Mouse (Mus musculus) midbrain, embryonic 13.5 days (tissue): Measurements from ENCODE around the gene Ranbp2. TPM values are rescaled to one million over a fixed set of nuclear protein-coding genes. Genes with fewer than 3 reads are reported as not detected.

ENCODE experiments used
- ATAC-seq: fragments of 200-750 bp; cut with Nextera tagmentation; 2 replicates; pipeline ENCODE4 v1.8.0; 2017; ENCODE audit warnings: mild to moderate bottlenecking, moderate TSS enrichment, moderate library complexity
- H3K27ac ChIP-seq: fragments of 300-500 bp; sonication (generic); 2 replicates; pipeline ENCODE4 v1.5.1; 2015; ENCODE audit warnings: inconsistent platforms, mild to moderate bottlenecking, moderate library complexity
- H3K27me3 ChIP-seq: fragments of 300-500 bp; sonication (generic); 2 replicates; pipeline ENCODE4 v1.6.1; 2015; ENCODE audit warnings: mild to moderate bottlenecking, inconsistent platforms
- H3K36me3 ChIP-seq: fragments of 300-500 bp; sonication (generic); 2 replicates; pipeline ENCODE4 v1.6.1; 2015; ENCODE audit warnings: mild to moderate bottlenecking, inconsistent platforms
- H3K4me1 ChIP-seq: fragments of 300-500 bp; sonication (generic); replicated peaks from 2 replicates; pipeline ENCODE4 v1.6.1; 2015; ENCODE audit warnings: inconsistent platforms
- H3K4me2 ChIP-seq: fragments of 300-500 bp; sonication (generic); replicated peaks from 2 replicates; pipeline ENCODE4 v1.6.1; 2015; ENCODE audit warnings: moderate library complexity, mild to moderate bottlenecking, inconsistent platforms
- H3K4me3 ChIP-seq: fragments of 300-500 bp; sonication (generic); replicated peaks from 2 replicates; pipeline ENCODE4 v1.5.1; 2015; ENCODE audit warnings: mild to moderate bottlenecking, inconsistent platforms
- H3K9ac ChIP-seq: fragments of 300-500 bp; sonication (generic); replicated peaks from 2 replicates; pipeline ENCODE4 v1.6.1; 2015; ENCODE audit warnings: mild to moderate bottlenecking, inconsistent platforms
- H3K9me3 ChIP-seq: fragments of 300-500 bp; sonication (generic); 2 replicates; pipeline ENCODE4 v1.6.1; 2016; ENCODE audit warnings: mild to moderate bottlenecking, inconsistent platforms
- WGBS: fragments of 180-500 bp; shearing (Covaris S2); methylation state at CpG from one replicate; pipeline ENCODE4 v1.1.7; 2015; 5-methylcytosine and 5-hydroxymethylcytosine counted together
- polyA plus RNA-seq: library from polyadenylated mRNA; unstranded; fragments of >200 nt; fragmentation: Nextera tagmentation; extraction: Ambion mirVana; gene quantifications from 2 replicates; pipeline ENCODE4 v1.2.1, GENCODE M21; 2015

The Ranbp2 gene
- polyA plus RNA-seq, 1 experiment from 2014 or later = 22.0 TPM

DNA sequence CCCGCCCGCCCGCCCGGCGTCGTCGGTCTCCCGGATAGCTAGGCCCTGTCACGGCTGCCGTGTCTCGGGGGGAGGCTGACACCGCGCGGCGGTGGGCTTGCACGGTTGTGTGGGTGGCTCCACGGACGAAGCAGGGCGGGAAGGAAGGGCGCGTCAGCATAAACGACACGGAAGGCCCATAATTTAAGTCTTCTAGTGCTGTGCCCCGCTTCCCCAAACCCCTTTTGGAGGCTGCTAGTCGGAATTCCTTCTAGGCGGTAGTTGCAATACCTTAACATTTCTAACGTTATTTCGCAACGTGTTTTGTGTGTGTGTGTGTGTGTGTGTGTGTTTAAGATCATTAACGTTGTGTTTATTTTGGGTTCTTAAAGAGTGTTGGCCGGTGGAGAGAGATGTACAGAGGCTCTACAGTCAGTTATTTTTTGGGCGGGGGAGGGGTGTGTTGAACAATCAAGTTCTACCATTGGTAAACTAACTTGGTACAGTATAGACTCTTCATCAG is 611 bp downstream of the Ranbp2 start:
- H3K36me3 ChIP-seq = peaks cover 3% of the 10 kb centered on the region; the same call in 1 of the 2 replicates
- H3K4me3 ChIP-seq = peak overlapping the region; percentile 98
- H3K4me1 ChIP-seq = peaks cover 16% of the 10 kb centered on the region
- peak overlapping the region; percentile 75 for H3K4me2 ChIP-seq
- ATAC-seq = no peak
- no peaks in the 10 kb centered on the region for H3K9me3 ChIP-seq
- under 1% methylated on average over 32 of the region's 32 CpGs for WGBS
- H3K27ac ChIP-seq = peak overlapping the region; percentile 95
- H3K9ac ChIP-seq = peak overlapping the region; percentile 94
- H3K27me3 ChIP-seq = no peaks in the 10 kb centered on the region

DNA sequence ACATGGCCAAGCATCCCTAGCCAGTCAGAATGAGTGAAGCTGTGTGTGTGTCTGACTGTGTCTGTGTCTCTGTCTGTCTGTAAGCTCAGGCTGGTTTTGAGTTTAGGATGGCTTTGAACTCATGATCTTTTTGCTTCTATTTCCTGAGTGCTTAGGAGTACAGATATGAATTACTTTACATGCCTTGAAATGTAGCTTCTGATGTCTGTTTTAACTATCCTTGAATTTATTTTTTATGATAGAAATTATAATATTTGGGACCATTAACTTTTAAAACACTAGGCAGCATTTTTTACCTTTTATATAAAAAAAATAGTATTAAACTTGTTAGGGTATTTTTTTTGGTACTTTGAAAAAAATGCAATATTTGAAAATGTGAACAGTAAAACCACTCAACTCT is 4.9 kb downstream of the Ranbp2 start:
- ATAC-seq = no peak
- no peak overlapping the region for H3K4me2 ChIP-seq
- no peak overlapping the region for H3K27ac ChIP-seq
- no peak overlapping the region for H3K4me3 ChIP-seq
- H3K9ac ChIP-seq = no peak overlapping the region
- no peaks in the 10 kb centered on the region for H3K27me3 ChIP-seq
- no peaks in the 10 kb centered on the region for H3K9me3 ChIP-seq
- H3K36me3 ChIP-seq = peaks cover 30% of the 10 kb centered on the region
- H3K4me1 ChIP-seq = peaks cover 9% of the 10 kb centered on the region

DNA sequence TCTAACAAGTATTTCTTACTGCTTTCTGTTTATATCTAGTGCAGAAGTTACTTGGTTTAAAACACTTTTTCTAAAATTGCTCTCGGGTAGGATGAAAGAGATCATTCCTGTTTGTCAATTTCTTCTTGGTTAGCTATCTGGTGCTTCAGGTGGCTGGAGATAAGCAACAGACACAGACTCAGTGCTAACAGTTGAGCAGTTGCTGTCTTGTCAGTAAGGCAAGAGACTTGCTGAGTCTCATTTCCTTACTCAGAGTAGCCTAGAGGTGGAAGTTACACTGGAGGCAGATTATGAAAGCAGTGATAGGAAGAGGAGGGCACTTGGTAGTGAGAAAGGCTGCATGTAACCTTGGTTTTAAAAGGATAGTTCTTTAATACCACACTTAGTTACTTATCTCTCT is 5.5 kb downstream of the Ranbp2 start:
- H3K27me3 ChIP-seq = no peaks in the 10 kb centered on the region
- H3K36me3 ChIP-seq = peaks cover 30% of the 10 kb centered on the region
- peaks cover 9% of the 10 kb centered on the region for H3K4me1 ChIP-seq
- H3K27ac ChIP-seq = no peak overlapping the region
- ATAC-seq = no peak
- no peak overlapping the region for H3K4me2 ChIP-seq
- H3K9ac ChIP-seq = no peak overlapping the region
- 98% methylated on average over 1 of the region's 1 CpGs for WGBS
- no peak overlapping the region for H3K4me3 ChIP-seq
- no peaks in the 10 kb centered on the region for H3K9me3 ChIP-seq

DNA sequence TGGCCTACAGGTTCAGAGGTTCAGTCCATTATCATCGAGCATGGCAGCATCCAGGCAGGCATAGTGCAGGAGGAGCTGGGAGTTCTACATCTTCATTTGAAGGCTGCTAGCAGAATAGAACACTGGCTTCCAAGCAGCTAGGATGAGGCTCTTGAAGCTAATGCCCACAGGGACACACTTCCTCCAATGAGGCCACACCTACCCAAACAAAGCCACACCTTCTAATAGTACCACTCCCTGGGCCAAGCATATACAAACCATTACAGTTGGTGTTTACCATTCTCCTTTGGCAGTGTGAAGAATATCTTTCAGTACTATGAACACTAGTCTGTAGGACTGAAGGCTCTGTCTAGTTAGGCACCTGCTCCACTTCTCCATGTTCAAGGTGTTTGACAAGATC is 13.2 kb downstream of the Ranbp2 start:
- WGBS = 80% methylated on average over 1 of the region's 1 CpGs
- ATAC-seq = no peak
- no peak overlapping the region for H3K4me2 ChIP-seq
- no peaks in the 10 kb centered on the region for H3K9me3 ChIP-seq
- no peak overlapping the region for H3K27ac ChIP-seq
- peaks cover 46% of the 10 kb centered on the region for H3K36me3 ChIP-seq
- no peaks in the 10 kb centered on the region for H3K27me3 ChIP-seq
- no peak overlapping the region for H3K4me3 ChIP-seq
- no peak overlapping the region for H3K9ac ChIP-seq
- H3K4me1 ChIP-seq = no peaks in the 10 kb centered on the region

DNA sequence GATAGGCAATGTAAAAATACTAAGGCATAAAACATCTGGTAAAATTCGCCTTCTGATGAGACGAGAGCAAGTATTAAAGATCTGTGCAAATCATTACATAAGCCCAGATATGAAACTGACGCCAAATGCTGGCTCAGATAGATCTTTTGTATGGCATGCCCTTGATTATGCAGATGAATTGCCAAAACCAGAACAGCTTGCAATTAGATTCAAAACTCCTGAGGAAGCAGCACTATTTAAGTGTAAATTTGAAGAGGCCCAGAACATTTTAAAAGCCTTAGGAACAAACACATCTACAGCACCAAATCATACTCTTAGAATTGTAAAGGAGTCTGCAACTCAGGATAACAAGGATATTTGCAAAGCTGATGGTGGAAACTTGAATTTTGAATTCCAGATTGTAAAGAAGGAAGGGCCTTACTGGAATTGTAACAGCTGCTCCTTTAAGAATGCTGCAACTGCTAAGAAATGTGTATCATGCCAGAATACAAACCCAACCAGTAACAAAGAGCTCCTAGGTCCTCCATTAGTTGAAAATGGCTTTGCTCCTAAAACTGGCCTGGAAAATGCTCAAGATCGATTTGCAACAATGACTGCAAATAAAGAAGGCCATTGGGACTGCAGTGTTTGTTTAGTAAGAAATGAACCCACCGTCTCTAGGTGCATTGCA is 30.5 kb downstream of the Ranbp2 start:
- WGBS = 92% methylated on average over 5 of the region's 5 CpGs
- Histone ChIP-seq H3K27me3 (no peaks in the 10 kb centered on the region), H3K9ac (no peak overlapping the region), H3K4me1 (no peaks in the 10 kb centered on the region), H3K27ac (no peak overlapping the region), H3K9me3 (no peaks in the 10 kb centered on the region), H3K4me3 (no peak overlapping the region), H3K4me2 (no peak overlapping the region), H3K36me3 (peaks cover 55% of the 10 kb centered on the region)
- no peak for ATAC-seq

DNA sequence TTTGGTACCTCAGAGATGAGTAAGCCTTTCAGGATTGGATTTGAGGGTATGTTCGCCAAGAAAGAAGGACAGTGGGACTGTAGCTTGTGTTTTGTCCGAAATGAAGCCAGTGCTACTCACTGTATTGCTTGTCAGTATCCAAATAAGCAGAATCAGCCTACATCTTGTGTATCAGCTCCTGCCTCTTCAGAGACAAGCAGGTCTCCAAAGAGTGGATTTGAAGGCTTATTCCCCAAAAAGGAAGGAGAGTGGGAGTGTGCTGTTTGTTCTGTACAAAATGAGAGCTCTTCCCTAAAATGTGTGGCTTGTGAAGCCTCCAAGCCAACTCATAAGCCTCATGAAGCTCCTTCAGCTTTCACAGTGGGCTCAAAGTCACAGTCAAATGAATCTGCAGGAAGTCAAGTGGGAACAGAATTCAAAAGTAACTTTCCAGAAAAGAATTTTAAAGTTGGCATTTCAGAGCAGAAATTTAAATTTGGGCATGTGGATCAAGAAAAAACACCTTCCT is 31.4 kb downstream of the Ranbp2 start:
- Histone ChIP-seq H3K4me2 (no peak overlapping the region), H3K4me3 (no peak overlapping the region), H3K36me3 (peaks cover 54% of the 10 kb centered on the region), H3K27ac (no peak overlapping the region), H3K27me3 (no peaks in the 10 kb centered on the region), H3K4me1 (no peaks in the 10 kb centered on the region), H3K9ac (no peak overlapping the region), H3K9me3 (no peaks in the 10 kb centered on the region)
- WGBS = 96% methylated on average over 2 of the region's 2 CpGs
- ATAC-seq = no peak

DNA sequence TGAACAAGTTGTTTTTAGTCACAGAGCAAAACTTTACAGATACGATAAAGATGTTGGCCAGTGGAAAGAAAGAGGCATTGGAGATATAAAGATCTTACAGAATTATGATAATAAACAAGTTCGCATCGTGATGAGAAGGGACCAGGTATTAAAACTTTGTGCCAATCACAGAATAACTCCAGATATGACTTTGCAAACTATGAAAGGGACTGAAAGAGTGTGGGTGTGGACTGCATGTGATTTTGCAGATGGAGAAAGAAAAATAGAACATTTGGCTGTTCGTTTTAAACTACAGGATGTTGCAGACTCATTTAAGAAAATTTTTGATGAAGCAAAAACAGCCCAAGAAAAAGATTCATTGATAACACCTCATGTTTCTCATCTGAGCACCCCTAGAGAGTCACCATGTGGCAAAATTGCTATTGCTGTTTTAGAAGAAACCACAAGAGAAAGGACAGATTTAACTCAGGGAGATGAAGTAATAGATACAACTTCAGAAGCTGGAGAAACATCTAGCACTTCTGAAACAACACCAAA is 33.3 kb downstream of the Ranbp2 start:
- ATAC-seq = no peak
- H3K27ac ChIP-seq = no peak overlapping the region
- H3K9ac ChIP-seq = no peak overlapping the region
- no peaks in the 10 kb centered on the region for H3K4me1 ChIP-seq
- 98% methylated on average over 4 of the region's 4 CpGs for WGBS
- H3K4me3 ChIP-seq = no peak overlapping the region
- peaks cover 63% of the 10 kb centered on the region for H3K36me3 ChIP-seq
- no peaks in the 10 kb centered on the region for H3K27me3 ChIP-seq
- H3K4me2 ChIP-seq = no peak overlapping the region
- H3K9me3 ChIP-seq = no peaks in the 10 kb centered on the region

DNA sequence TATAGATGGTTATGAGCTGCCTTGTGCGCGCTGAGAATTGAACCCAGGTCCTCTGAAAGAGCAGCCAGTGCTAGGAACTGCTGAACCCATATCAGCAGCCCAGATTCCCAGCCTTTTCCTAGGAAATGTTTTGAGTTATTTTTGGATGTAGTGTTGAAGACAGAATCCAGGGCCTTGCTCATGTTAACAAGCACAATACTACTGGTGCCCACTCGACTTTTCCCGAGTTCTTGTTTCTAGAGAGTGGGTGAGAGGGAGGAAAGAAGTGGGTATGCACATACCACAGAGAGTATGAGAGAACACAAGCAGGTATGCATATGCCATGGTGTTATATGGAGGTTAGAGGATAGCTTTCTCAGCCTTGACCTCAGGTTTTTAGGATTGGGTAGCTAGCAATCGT is 44.3 kb downstream of the Ranbp2 start:
- Histone ChIP-seq H3K4me3 (no peak overlapping the region), H3K9ac (no peak overlapping the region), H3K36me3 (peaks cover 55% of the 10 kb centered on the region), H3K4me1 (no peaks in the 10 kb centered on the region), H3K9me3 (no peaks in the 10 kb centered on the region), H3K27ac (no peak overlapping the region), H3K27me3 (no peaks in the 10 kb centered on the region), H3K4me2 (no peak overlapping the region)
- ATAC-seq = no peak
- 96% methylated on average over 5 of the region's 5 CpGs for whole genome bisulfite sequencing

DNA sequence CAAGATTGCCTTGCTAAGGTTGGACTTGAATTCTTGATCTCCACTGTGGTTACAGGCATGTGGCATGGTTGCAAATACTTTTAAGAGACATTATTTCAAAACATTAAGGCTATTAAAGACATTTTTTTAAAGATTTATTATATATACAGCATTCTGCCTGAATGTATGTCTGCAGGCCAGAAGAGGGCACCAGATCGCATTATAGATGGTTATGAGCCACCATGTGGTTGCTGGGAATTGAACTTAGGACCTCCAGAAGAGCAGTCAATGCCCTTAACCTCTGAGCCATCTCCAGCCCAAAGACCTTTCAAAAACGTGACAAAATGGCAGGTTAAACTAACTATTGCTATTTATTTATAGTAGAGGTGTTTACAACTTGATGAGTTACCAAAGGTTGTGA is 48.9 kb downstream of the Ranbp2 start:
- peaks cover 37% of the 10 kb centered on the region for H3K36me3 ChIP-seq
- ATAC-seq = no peak
- peaks cover 16% of the 10 kb centered on the region for H3K4me1 ChIP-seq
- 94% methylated on average over 2 of the region's 2 CpGs for WGBS
- H3K27ac ChIP-seq = no peak overlapping the region
- H3K4me3 ChIP-seq = no peak overlapping the region
- no peak overlapping the region for H3K4me2 ChIP-seq
- H3K9me3 ChIP-seq = no peaks in the 10 kb centered on the region
- H3K27me3 ChIP-seq = no peaks in the 10 kb centered on the region
- no peak overlapping the region for H3K9ac ChIP-seq

DNA sequence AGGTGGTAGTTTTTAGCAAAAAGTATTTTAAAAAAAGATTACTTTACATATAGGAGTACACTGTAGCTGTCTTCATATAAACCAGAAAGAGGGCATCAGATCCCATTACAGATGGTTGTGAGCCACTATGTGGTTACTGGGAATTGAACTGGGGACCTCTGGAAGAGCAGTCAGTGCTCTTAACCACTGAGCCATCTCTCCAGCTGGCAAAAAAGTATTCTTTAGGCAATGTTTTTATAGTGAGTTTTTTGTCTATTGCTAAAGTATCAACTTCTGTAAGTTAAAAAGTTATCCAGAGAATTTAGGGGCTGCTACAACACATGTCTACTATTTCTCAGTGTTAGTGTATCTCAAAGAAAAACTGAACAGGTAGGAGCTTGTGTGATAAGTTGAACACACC is 50.0 kb downstream of the Ranbp2 start:
- no peak overlapping the region for H3K27ac ChIP-seq
- no peak overlapping the region for H3K9ac ChIP-seq
- no peak for ATAC-seq
- no peaks in the 10 kb centered on the region for H3K9me3 ChIP-seq
- no peak overlapping the region for H3K4me3 ChIP-seq
- peak overlapping the region; percentile 61; the same call in 1 of the 2 replicates for H3K4me2 ChIP-seq
- H3K27me3 ChIP-seq = no peaks in the 10 kb centered on the region
- H3K36me3 ChIP-seq = peaks cover 27% of the 10 kb centered on the region
- peaks cover 16% of the 10 kb centered on the region for H3K4me1 ChIP-seq

DNA sequence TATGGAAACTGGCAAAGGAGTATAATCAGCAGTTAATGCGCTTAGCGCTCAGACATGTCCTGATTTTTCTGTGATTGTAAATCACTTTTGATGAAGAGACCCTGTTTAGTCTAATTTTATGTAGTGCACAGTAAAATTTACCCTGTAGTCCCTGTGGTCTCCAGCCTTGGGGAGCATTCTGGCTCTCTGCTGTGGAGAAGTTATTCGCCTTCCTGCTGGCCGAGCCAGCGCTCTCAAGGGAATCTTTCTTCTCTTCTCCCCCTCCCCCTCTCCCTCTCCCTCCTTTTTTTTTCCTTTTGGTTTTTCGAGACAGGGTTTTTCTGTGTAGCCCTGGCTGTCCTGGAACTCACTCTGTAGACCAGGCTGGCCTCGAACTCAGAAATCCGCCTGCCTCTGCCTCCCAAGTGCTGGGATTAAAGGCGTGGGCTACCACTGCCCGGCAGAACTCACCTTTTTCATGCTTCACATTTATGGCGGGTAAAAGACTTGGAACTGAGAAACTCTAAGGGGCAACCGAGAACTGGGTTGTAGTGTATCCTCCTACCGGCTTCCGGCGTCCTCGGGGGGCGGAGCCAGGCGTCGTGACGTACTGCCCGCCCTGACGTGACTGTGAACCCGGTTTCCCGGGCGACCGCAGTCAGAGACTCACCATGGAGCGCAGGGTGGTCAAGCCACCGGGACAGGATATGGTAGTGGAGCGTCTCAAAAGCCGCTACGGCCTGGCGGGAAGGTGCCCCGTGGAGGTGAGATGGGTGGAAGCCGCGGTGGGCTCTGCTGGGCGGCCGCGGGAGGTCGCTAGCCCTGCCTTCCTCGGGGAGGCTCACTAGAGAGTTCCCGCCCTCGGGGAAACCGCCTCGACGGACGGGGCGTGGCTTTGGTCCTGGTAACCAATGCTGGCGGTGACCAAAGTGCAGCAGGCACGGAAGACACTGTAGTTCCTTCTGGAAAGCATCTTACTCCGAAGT is 50.9 kb downstream of the Ranbp2 start, which contains the start of gene Ccdc138:
Gene Ccdc138 (plus strand): TSS at position 629 of the 965 bp plus-strand sequence.
- peaks cover 16% of the 10 kb centered on the region for H3K4me1 ChIP-seq
- peak within 1 kb of the TSS; percentile 71 for H3K4me3 ChIP-seq
- peak within 1 kb of the TSS; percentile 80 for H3K27ac ChIP-seq
- peaks cover 20% of the 10 kb centered on the region for H3K36me3 ChIP-seq
- H3K27me3 ChIP-seq = no peaks in the 10 kb centered on the region
- peak within 1 kb of the TSS; percentile 63 for H3K9ac ChIP-seq
- H3K9me3 ChIP-seq = no peaks in the 10 kb centered on the region
- H3K4me2 ChIP-seq = peak within 1 kb of the TSS; percentile 61
- ATAC-seq = peak; percentile 100
- 2% methylated on average over 50 of the region's 50 CpGs for WGBS

DNA sequence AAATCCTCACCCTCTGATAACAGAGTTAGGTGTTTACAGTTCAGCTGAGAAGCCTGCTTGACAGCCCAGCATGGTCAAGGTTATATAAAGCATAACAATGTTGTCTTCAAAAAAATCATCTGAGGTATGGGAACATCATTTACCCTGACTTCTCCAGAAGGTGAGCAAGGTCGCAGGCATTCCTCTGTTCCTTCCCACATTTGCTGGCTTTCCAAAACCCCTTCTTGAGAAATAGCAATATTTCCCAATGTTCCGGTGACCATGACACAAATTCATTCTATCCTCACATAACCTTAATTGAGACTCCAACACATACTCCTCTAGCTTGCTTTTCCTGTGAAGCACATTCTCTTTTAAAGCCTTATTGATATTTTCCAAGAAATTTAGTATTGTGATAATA is 51.8 kb downstream of the Ranbp2 start:
- peaks cover 11% of the 10 kb centered on the region for H3K36me3 ChIP-seq
- ATAC-seq = no peak
- H3K27ac ChIP-seq = no peak overlapping the region
- WGBS = 58% methylated on average over 2 of the region's 2 CpGs
- H3K4me1 ChIP-seq = peaks cover 16% of the 10 kb centered on the region
- H3K27me3 ChIP-seq = no peaks in the 10 kb centered on the region
- H3K9me3 ChIP-seq = no peaks in the 10 kb centered on the region
- H3K4me2 ChIP-seq = peak overlapping the region; percentile 61
- H3K9ac ChIP-seq = peak overlapping the region; percentile 63
- peak overlapping the region; percentile 71 for H3K4me3 ChIP-seq
